Mouse (Mus musculus) thymus, adult 2 months (tissue): Measurements from ENCODE around the gene Cyp4a32.

Source experiments
- CTCF ChIP-seq: fragments of 200-500 bp; IDR thresholded peaks from 2 replicates; pipeline ENCODE4 v1.5.1; 2012; ENCODE audit warnings: mild to moderate bottlenecking, control low read depth, low read length, moderate library complexity, borderline replicate concordance; ENCODE audit not compliant: control insufficient read depth, poor library complexity, insufficient read depth; ENCODE audit errors: extremely low read depth
- POLR2A ChIP-seq: fragments of 200-500 bp; IDR thresholded peaks from 2 replicates; pipeline ENCODE4 v1.6.1; 2012; ENCODE audit warnings: mild to moderate bottlenecking, low read length, control low read depth, moderate library complexity; ENCODE audit not compliant: control insufficient read depth, poor library complexity, insufficient read depth; ENCODE audit errors: extremely low read depth

- TF ChIP-seq POLR2A (no peak), CTCF (no peak)
Measured at GRCm38 (mm10) chr4:115649344-115649743, 48.6 kb downstream of the Cyp4a32 start.
